Mouse (Mus musculus): ENCODE results near the gene Unc5c. TPM values are rescaled to one million over a fixed set of nuclear protein-coding genes. Genes with fewer than 3 reads are reported as not detected.

Gene Unc5c
- polyA plus RNA-seq, 1 experiment from 2014 or later = 10.2 TPM

- ATAC-seq = no peak
- Histone ChIP-seq H3K36me3 (ENCODE audit: control insufficient read depth, insufficient read depth, low read length) (no peaks in the 10 kb centered on the region), H3K27me3 (ENCODE audit: control insufficient read depth, insufficient read depth, low read depth, low read length) (no peaks in the 10 kb centered on the region), H3K4me2 (ENCODE audit: low read length) (no peak overlapping the region), H3K9me3 (replicated peaks; ENCODE audit: control insufficient read depth, low read length, poor library complexity, severe bottlenecking) (no peaks in the 10 kb centered on the region), H3K4me1 (ENCODE audit: control insufficient read depth, insufficient read depth, low read length) (no peaks in the 10 kb centered on the region), H3K4me3 (ENCODE audit: low read depth, low read length) (no peak overlapping the region), H3K9ac (ENCODE audit: low read depth, low read length) (no peak overlapping the region), H3K27ac (ENCODE audit: low read length) (no peak overlapping the region)
- 71% methylated on average over 5 of the region's 5 CpGs for WGBS
Observed at GRCm38 (mm10) chr3:141644264-141644663, 179.2 kb downstream of the Unc5c start.

GRCm38 (mm10) chr3:141646588-141646987 is 181.6 kb downstream of the Unc5c start:
- Histone ChIP-seq H3K36me3 (ENCODE audit: control insufficient read depth, insufficient read depth, low read length) (no peaks in the 10 kb centered on the region), H3K4me1 (ENCODE audit: control insufficient read depth, insufficient read depth, low read length) (no peaks in the 10 kb centered on the region), H3K27ac (ENCODE audit: low read length) (no peak overlapping the region), H3K4me3 (ENCODE audit: low read depth, low read length) (no peak overlapping the region), H3K9ac (ENCODE audit: low read depth, low read length) (no peak overlapping the region), H3K9me3 (replicated peaks; ENCODE audit: control insufficient read depth, low read length, poor library complexity, severe bottlenecking) (no peaks in the 10 kb centered on the region), H3K4me2 (ENCODE audit: low read length) (no peak overlapping the region), H3K27me3 (ENCODE audit: control insufficient read depth, insufficient read depth, low read depth, low read length) (no peaks in the 10 kb centered on the region)
- 85% methylated on average over 2 of the region's 2 CpGs for WGBS
- ATAC-seq = no peak

GRCm38 (mm10) chr3:141650658-141651057 is 185.6 kb downstream of the Unc5c start:
- Histone ChIP-seq H3K9me3 (replicated peaks; ENCODE audit: control insufficient read depth, low read length, poor library complexity, severe bottlenecking) (no peaks in the 10 kb centered on the region), H3K9ac (ENCODE audit: low read depth, low read length) (no peak overlapping the region), H3K27me3 (ENCODE audit: control insufficient read depth, insufficient read depth, low read depth, low read length) (no peaks in the 10 kb centered on the region), H3K4me3 (ENCODE audit: low read depth, low read length) (no peak overlapping the region), H3K36me3 (ENCODE audit: control insufficient read depth, insufficient read depth, low read length) (no peaks in the 10 kb centered on the region), H3K4me1 (ENCODE audit: control insufficient read depth, insufficient read depth, low read length) (no peaks in the 10 kb centered on the region), H3K4me2 (ENCODE audit: low read length) (no peak overlapping the region), H3K27ac (ENCODE audit: low read length) (no peak overlapping the region)
- no peak for ATAC-seq
- 80% methylated on average over 3 of the region's 3 CpGs for WGBS

GRCm38 (mm10) chr3:141653915-141654314 is 188.9 kb downstream of the Unc5c start:
- Histone ChIP-seq H3K4me1 (ENCODE audit: control insufficient read depth, insufficient read depth, low read length) (no peaks in the 10 kb centered on the region), H3K36me3 (ENCODE audit: control insufficient read depth, insufficient read depth, low read length) (no peaks in the 10 kb centered on the region), H3K9ac (ENCODE audit: low read depth, low read length) (no peak overlapping the region), H3K27ac (ENCODE audit: low read length) (no peak overlapping the region), H3K4me2 (ENCODE audit: low read length) (no peak overlapping the region), H3K9me3 (replicated peaks; ENCODE audit: control insufficient read depth, low read length, poor library complexity, severe bottlenecking) (no peaks in the 10 kb centered on the region), H3K4me3 (ENCODE audit: low read depth, low read length) (no peak overlapping the region), H3K27me3 (ENCODE audit: control insufficient read depth, insufficient read depth, low read depth, low read length) (no peaks in the 10 kb centered on the region)
- no peak for ATAC-seq
- 91% methylated on average over 1 of the region's 1 CpGs for WGBS

- H3K4me2 ChIP-seq (ENCODE audit: low read length) = no peak overlapping the region
- H3K27ac ChIP-seq (ENCODE audit: low read length) = no peak overlapping the region
- no peaks in the 10 kb centered on the region for H3K36me3 ChIP-seq (ENCODE audit: control insufficient read depth, insufficient read depth, low read length)
- H3K4me3 ChIP-seq (ENCODE audit: low read depth, low read length) = no peak overlapping the region
- H3K9ac ChIP-seq (ENCODE audit: low read depth, low read length) = no peak overlapping the region
- no peaks in the 10 kb centered on the region for H3K9me3 ChIP-seq (replicated peaks; ENCODE audit: control insufficient read depth, low read length, poor library complexity, severe bottlenecking)
- no peaks in the 10 kb centered on the region for H3K4me1 ChIP-seq (ENCODE audit: control insufficient read depth, insufficient read depth, low read length)
- H3K27me3 ChIP-seq (ENCODE audit: control insufficient read depth, insufficient read depth, low read depth, low read length) = no peaks in the 10 kb centered on the region
- 76% methylated on average over 3 of the region's 3 CpGs for WGBS
- no peak for ATAC-seq
Observed at GRCm38 (mm10) chr3:141659041-141659789, 194.2 kb downstream of the Unc5c start.

DNA sequence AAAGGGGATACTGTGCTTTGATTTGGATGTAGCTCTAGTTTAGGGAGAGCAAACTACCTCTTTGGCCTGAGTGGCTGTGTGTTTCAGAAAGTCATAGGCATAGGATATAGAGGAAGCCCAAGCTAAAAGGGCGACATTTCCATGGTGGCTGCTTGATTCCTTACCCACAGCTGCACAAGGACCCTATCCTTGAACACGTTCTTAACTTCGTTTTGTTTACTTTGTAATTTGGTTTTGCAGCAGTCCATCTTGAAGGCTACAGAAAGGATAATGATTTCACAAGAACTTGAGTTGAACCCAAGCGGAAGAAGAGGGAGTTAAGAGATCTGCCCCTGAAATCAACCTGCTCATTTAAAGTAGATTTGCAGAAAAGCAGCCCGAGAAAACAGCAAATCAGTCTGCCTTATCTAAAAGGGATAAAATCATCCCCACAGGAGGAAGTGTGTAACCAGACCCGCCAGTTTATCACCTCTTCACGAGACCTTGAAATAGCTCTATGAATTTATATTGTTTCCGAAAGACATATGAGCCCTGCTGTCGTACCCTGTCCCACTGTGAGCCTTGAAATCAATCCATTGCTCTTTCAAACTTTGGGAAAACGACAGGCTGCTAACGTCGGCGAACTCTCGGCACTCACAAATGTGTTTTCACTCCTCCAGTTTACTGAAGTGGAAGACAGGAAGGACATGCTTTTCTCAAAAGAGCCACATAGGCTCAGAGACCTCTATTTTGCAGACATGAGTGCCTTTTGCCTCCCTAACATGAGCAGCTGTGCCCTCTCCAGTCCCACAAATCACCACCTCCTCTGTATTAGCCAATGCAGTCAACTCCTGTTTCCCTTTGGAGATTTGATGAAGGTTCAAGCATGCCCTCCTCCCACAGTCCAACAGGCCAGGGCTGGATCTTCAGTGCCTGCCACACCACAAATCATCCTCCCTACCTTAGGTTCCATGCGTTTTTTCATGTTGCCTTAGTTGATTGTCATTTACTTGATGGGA is 195.3 kb downstream of the Unc5c start:
- Histone ChIP-seq H3K9ac (ENCODE audit: low read depth, low read length) (no peak overlapping the region), H3K4me3 (ENCODE audit: low read depth, low read length) (no peak overlapping the region), H3K9me3 (replicated peaks; ENCODE audit: control insufficient read depth, low read length, poor library complexity, severe bottlenecking) (no peaks in the 10 kb centered on the region), H3K27ac (ENCODE audit: low read length) (no peak overlapping the region), H3K4me1 (ENCODE audit: control insufficient read depth, insufficient read depth, low read length) (no peaks in the 10 kb centered on the region), H3K27me3 (ENCODE audit: control insufficient read depth, insufficient read depth, low read depth, low read length) (no peaks in the 10 kb centered on the region), H3K4me2 (ENCODE audit: low read length) (no peak overlapping the region), H3K36me3 (ENCODE audit: control insufficient read depth, insufficient read depth, low read length) (no peaks in the 10 kb centered on the region)
- WGBS = 68% methylated on average over 15 of the region's 15 CpGs
- no peak for ATAC-seq

DNA sequence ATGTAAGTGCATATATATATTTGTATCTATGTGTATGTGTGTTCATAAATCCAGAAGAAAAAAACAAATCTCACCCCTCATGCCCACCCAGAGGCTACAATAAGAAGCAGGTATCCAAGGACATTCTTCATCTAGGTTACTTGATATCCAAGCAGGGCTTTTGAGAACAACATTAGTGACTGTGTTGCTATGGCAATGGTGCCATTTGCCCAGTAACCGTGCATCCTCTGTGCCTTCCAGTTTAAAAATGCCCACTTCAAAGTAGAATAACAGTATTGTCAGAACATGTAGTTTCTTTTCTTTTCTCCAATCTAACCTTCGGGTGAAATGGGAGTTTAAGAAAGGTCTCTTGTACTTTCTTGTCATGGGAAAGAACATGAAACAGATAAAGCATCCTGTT is 224.1 kb downstream of the Unc5c start:
- Histone ChIP-seq H3K9ac (ENCODE audit: low read depth, low read length) (no peak overlapping the region), H3K36me3 (ENCODE audit: control insufficient read depth, insufficient read depth, low read length) (no peaks in the 10 kb centered on the region), H3K9me3 (replicated peaks; ENCODE audit: control insufficient read depth, low read length, poor library complexity, severe bottlenecking) (no peaks in the 10 kb centered on the region), H3K27me3 (ENCODE audit: control insufficient read depth, insufficient read depth, low read depth, low read length) (no peaks in the 10 kb centered on the region), H3K4me2 (ENCODE audit: low read length) (no peak overlapping the region), H3K27ac (ENCODE audit: low read length) (no peak overlapping the region), H3K4me1 (ENCODE audit: control insufficient read depth, insufficient read depth, low read length) (no peaks in the 10 kb centered on the region), H3K4me3 (ENCODE audit: low read depth, low read length) (no peak overlapping the region)
- whole genome bisulfite sequencing = 30% methylated on average over 2 of the region's 2 CpGs
- no peak; the same call in 1 of the 2 replicates for ATAC-seq

DNA sequence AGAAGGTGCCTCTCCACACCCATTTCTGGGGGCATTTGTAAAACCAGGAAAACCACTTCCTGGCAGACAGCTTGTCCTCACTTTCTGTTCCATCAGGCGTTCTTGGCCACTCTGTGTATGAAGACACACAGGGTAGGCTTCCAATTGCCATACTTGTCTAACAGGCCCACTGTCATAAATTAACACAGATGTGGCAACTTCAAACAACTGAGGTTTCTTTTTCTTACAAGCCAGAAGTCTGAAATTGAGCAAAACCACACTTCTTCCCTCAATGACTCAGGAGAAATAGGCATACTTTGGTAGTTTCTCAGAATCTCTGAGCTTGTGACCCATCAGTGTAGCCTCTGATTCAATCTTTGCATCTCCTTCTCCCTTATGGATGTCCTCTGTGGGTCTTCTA is 225.7 kb downstream of the Unc5c start:
- H3K9ac ChIP-seq (ENCODE audit: low read depth, low read length) = no peak overlapping the region
- H3K4me1 ChIP-seq (ENCODE audit: control insufficient read depth, insufficient read depth, low read length) = no peaks in the 10 kb centered on the region
- H3K4me2 ChIP-seq (ENCODE audit: low read length) = no peak overlapping the region
- no peak for ATAC-seq
- H3K4me3 ChIP-seq (ENCODE audit: low read depth, low read length) = no peak overlapping the region
- no peaks in the 10 kb centered on the region for H3K27me3 ChIP-seq (ENCODE audit: control insufficient read depth, insufficient read depth, low read depth, low read length)
- H3K9me3 ChIP-seq (replicated peaks; ENCODE audit: control insufficient read depth, low read length, poor library complexity, severe bottlenecking) = no peaks in the 10 kb centered on the region
- no peaks in the 10 kb centered on the region for H3K36me3 ChIP-seq (ENCODE audit: control insufficient read depth, insufficient read depth, low read length)
- WGBS = 92% methylated on average over 1 of the region's 1 CpGs
- no peak overlapping the region for H3K27ac ChIP-seq (ENCODE audit: low read length)

DNA sequence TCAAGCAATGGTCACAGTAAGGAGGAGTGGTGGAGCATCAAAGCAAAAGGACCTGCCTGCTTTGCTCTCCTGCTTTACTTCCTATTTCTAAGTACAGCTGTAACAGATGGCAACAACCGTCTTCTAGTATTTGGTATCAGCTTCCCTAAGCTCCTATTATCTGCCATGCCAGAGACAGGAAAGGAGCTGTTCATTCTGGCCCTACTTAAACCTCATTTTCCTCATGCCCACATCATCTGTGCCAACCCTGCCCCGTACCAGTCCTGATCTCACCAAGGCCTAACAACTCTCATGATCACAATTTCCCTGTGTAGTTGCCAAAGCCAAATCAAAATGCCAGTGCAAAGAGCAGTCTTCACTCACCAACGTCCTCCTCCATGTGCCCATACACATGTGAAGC is 226.4 kb downstream of the Unc5c start:
- Histone ChIP-seq H3K4me1 (ENCODE audit: control insufficient read depth, insufficient read depth, low read length) (no peaks in the 10 kb centered on the region), H3K36me3 (ENCODE audit: control insufficient read depth, insufficient read depth, low read length) (no peaks in the 10 kb centered on the region), H3K4me3 (ENCODE audit: low read depth, low read length) (no peak overlapping the region), H3K4me2 (ENCODE audit: low read length) (no peak overlapping the region), H3K27me3 (ENCODE audit: control insufficient read depth, insufficient read depth, low read depth, low read length) (no peaks in the 10 kb centered on the region), H3K9ac (ENCODE audit: low read depth, low read length) (no peak overlapping the region), H3K27ac (ENCODE audit: low read length) (no peak overlapping the region), H3K9me3 (replicated peaks; ENCODE audit: control insufficient read depth, low read length, poor library complexity, severe bottlenecking) (no peaks in the 10 kb centered on the region)
- WGBS = 57% methylated on average over 3 of the region's 3 CpGs
- ATAC-seq = no peak

All from midbrain, embryonic 16.5 days (tissue).